Mouse (Mus musculus) hindbrain, embryonic 16.5 days (tissue): Measurements from ENCODE around the gene Dohh. TPM values are rescaled to one million over a fixed set of nuclear protein-coding genes. Genes with fewer than 3 reads are reported as not detected.

Experiments used
- ATAC-seq: fragments of 200-750 bp; cut with Nextera tagmentation; 2 replicates; pipeline ENCODE4 v1.8.0; 2017; ENCODE audit warnings: moderate TSS enrichment, moderate library complexity
- H3K27ac ChIP-seq: fragments of 300-500 bp; sonication (generic); 2 replicates; pipeline ENCODE4 v1.5.1; 2014; ENCODE audit warnings: low read depth, mild to moderate bottlenecking, control low read depth, low read length, moderate library complexity
- H3K27me3 ChIP-seq: fragments of 300-500 bp; sonication (generic); replicated peaks from 2 replicates; pipeline ENCODE4 v1.6.1; 2014; ENCODE audit warnings: low read length; ENCODE audit not compliant: control insufficient read depth, insufficient read depth
- H3K36me3 ChIP-seq: fragments of 300-500 bp; sonication (generic); 2 replicates; pipeline ENCODE4 v1.6.1; 2014; ENCODE audit warnings: mild to moderate bottlenecking, low read length, moderate library complexity, mixed read lengths; ENCODE audit not compliant: control insufficient read depth, insufficient read depth
- H3K4me1 ChIP-seq: fragments of 300-500 bp; sonication (generic); 2 replicates; pipeline ENCODE4 v1.6.1; 2014; ENCODE audit warnings: low read depth, low read length; ENCODE audit not compliant: control insufficient read depth, insufficient read depth
- H3K4me2 ChIP-seq: fragments of 300-500 bp; sonication (generic); 2 replicates; pipeline ENCODE4 v1.6.1; 2014; ENCODE audit warnings: mild to moderate bottlenecking, low read length, control low read depth, moderate library complexity
- H3K4me3 ChIP-seq: fragments of 300-500 bp; sonication (generic); 2 replicates; pipeline ENCODE4 v1.5.1; 2014; ENCODE audit warnings: mild to moderate bottlenecking, low read length, control low read depth, moderate library complexity
- H3K9ac ChIP-seq: fragments of 300-500 bp; sonication (generic); 2 replicates; pipeline ENCODE4 v1.6.1; 2014; ENCODE audit warnings: low read depth, mild to moderate bottlenecking, control low read depth, low read length, moderate library complexity
- H3K9me3 ChIP-seq: fragments of 300-500 bp; sonication (generic); 2 replicates; pipeline ENCODE4 v1.6.1; 2014; ENCODE audit warnings: mild to moderate bottlenecking, low read length, moderate library complexity; ENCODE audit not compliant: control insufficient read depth
- WGBS: fragments of 180-500 bp; shearing (Covaris S2); extraction: QIAGEN DNeasy Blood & Tissue Kit; methylation state at CpG from one replicate; pipeline ENCODE4 v1.1.7; 2014; 5-methylcytosine and 5-hydroxymethylcytosine counted together
- polyA plus RNA-seq: library from polyadenylated mRNA; unstranded; fragments of >200 nt; fragmentation: Nextera tagmentation; extraction: Ambion mirVana; gene quantifications from 2 replicates; pipeline ENCODE4 v1.2.1, GENCODE M21; 2015

The Dohh gene
- polyA plus RNA-seq, 1 experiment from 2014 or later, result 108 TPM

- WGBS, result 51% methylated on average over 12 of the region's 12 CpGs
- H3K9ac ChIP-seq, result no peak overlapping the region
- no peak overlapping the region for H3K27ac ChIP-seq
- H3K4me2 ChIP-seq, result peak overlapping the region; percentile 94
- no peak for ATAC-seq
- no peak overlapping the region for H3K4me3 ChIP-seq
- H3K27me3 ChIP-seq, result no peaks in the 10 kb centered on the region
- H3K36me3 ChIP-seq, result no peaks in the 10 kb centered on the region
- no peaks in the 10 kb centered on the region for H3K9me3 ChIP-seq
- H3K4me1 ChIP-seq, result peaks cover 17% of the 10 kb centered on the region
Measured at GRCm38 (mm10) chr10:81356352-81356990, 27.8 kb upstream of the Dohh start.

- peak; percentile 96 for ATAC-seq
- H3K4me3 ChIP-seq, result peak within 1 kb of the TSS; percentile 87
- peaks cover 3% of the 10 kb centered on the region; the same call in 1 of the 2 replicates for H3K36me3 ChIP-seq
- H3K27ac ChIP-seq, result 0 out of 2 replicates have a peak within 1 kb of the TSS, but pooled peaks have one; percentile 34
- H3K9me3 ChIP-seq, result no peaks in the 10 kb centered on the region
- 0 out of 2 replicates have a peak, but pooled peaks cover 2% of the 10 kb centered on the region for H3K27me3 ChIP-seq
- WGBS, result 2% methylated on average over 79 of the region's 79 CpGs
- H3K4me2 ChIP-seq, result peak within 1 kb of the TSS; percentile 94
- peak within 1 kb of the TSS; percentile 82 for H3K9ac ChIP-seq
- H3K4me1 ChIP-seq, result peaks cover 17% of the 10 kb centered on the region
Measured at GRCm38 (mm10) chr10:81356991-81357844, 27.0 kb upstream of the Dohh start, which contains the start of gene Mfsd12. TSS of gene Mfsd12 (plus strand) at chr10:81357491.

GRCm38 (mm10) chr10:81358209-81358608 is 26.0 kb upstream of the Dohh start:
- 31% methylated on average over 4 of the region's 4 CpGs for WGBS
- Histone ChIP-seq H3K4me3 (peak overlapping the region; percentile 87), H3K27me3 (0 out of 2 replicates have a peak, but pooled peaks cover 5% of the 10 kb centered on the region), H3K9ac (peak overlapping the region; percentile 82), H3K36me3 (peaks cover 3% of the 10 kb centered on the region; the same call in 1 of the 2 replicates), H3K4me1 (peaks cover 17% of the 10 kb centered on the region), H3K9me3 (no peaks in the 10 kb centered on the region), H3K27ac (no peak overlapping the region), H3K4me2 (peak overlapping the region; percentile 94)
- ATAC-seq, result no peak

- peak overlapping the region; percentile 82 for H3K9ac ChIP-seq
- no peak overlapping the region for H3K27ac ChIP-seq
- peaks cover 20% of the 10 kb centered on the region for H3K4me1 ChIP-seq
- H3K4me2 ChIP-seq, result peak overlapping the region; percentile 94
- H3K36me3 ChIP-seq, result peaks cover 3% of the 10 kb centered on the region; the same call in 1 of the 2 replicates
- H3K4me3 ChIP-seq, result peak overlapping the region; percentile 87; the same call in 1 of the 2 replicates
- 86% methylated on average over 1 of the region's 1 CpGs for WGBS
- peaks cover 10% of the 10 kb centered on the region for H3K27me3 ChIP-seq
- no peak for ATAC-seq
- no peaks in the 10 kb centered on the region for H3K9me3 ChIP-seq
Measured at GRCm38 (mm10) chr10:81358841-81359240, 25.4 kb upstream of the Dohh start.

GRCm38 (mm10) chr10:81360721-81361120 is 23.5 kb upstream of the Dohh start:
- H3K36me3 ChIP-seq, result peaks cover 3% of the 10 kb centered on the region; the same call in 1 of the 2 replicates
- no peaks in the 10 kb centered on the region for H3K9me3 ChIP-seq
- peaks cover 10% of the 10 kb centered on the region for H3K27me3 ChIP-seq
- no peak overlapping the region for H3K9ac ChIP-seq
- H3K4me1 ChIP-seq, result peaks cover 26% of the 10 kb centered on the region
- H3K4me2 ChIP-seq, result no peak overlapping the region
- H3K27ac ChIP-seq, result no peak overlapping the region
- H3K4me3 ChIP-seq, result no peak overlapping the region
- WGBS, result 75% methylated on average over 8 of the region's 8 CpGs
- no peak for ATAC-seq

GRCm38 (mm10) chr10:81362336-81362949 is 21.8 kb upstream of the Dohh start:
- Histone ChIP-seq H3K36me3 (peaks cover 13% of the 10 kb centered on the region), H3K9me3 (no peaks in the 10 kb centered on the region), H3K9ac (no peak overlapping the region), H3K27me3 (peaks cover 10% of the 10 kb centered on the region), H3K27ac (no peak overlapping the region), H3K4me1 (peaks cover 22% of the 10 kb centered on the region), H3K4me2 (no peak overlapping the region), H3K4me3 (no peak overlapping the region)
- no peak for ATAC-seq
- WGBS, result 83% methylated on average over 12 of the region's 12 CpGs

- H3K4me2 ChIP-seq, result peak overlapping the region; percentile 50
- peak overlapping the region; percentile 23 for H3K4me3 ChIP-seq
- H3K36me3 ChIP-seq, result peaks cover 22% of the 10 kb centered on the region
- no peak overlapping the region for H3K27ac ChIP-seq
- WGBS, result 18% methylated on average over 49 of the region's 54 CpGs
- H3K27me3 ChIP-seq, result peaks cover 10% of the 10 kb centered on the region
- no peaks in the 10 kb centered on the region for H3K9me3 ChIP-seq
- H3K4me1 ChIP-seq, result peaks cover 12% of the 10 kb centered on the region
- H3K9ac ChIP-seq, result peak overlapping the region; percentile 48
- no peak for ATAC-seq
Measured at GRCm38 (mm10) chr10:81363436-81364346, 20.5 kb upstream of the Dohh start.

GRCm38 (mm10) chr10:81364666-81365065 is 19.6 kb upstream of the Dohh start:
- Histone ChIP-seq H3K27me3 (peaks cover 10% of the 10 kb centered on the region), H3K27ac (no peak overlapping the region), H3K4me3 (no peak overlapping the region), H3K4me1 (peaks cover 10% of the 10 kb centered on the region), H3K4me2 (peak overlapping the region; percentile 50), H3K9ac (0 out of 2 replicates have a peak overlapping the region, but pooled peaks have one; percentile 4), H3K9me3 (no peaks in the 10 kb centered on the region), H3K36me3 (peaks cover 32% of the 10 kb centered on the region)
- no peak for ATAC-seq
- WGBS, result 14% methylated on average over 28 of the region's 28 CpGs
